Comparison of ENCODE assay signal across 19 mouse cellular contexts in the genomic region with DNA sequence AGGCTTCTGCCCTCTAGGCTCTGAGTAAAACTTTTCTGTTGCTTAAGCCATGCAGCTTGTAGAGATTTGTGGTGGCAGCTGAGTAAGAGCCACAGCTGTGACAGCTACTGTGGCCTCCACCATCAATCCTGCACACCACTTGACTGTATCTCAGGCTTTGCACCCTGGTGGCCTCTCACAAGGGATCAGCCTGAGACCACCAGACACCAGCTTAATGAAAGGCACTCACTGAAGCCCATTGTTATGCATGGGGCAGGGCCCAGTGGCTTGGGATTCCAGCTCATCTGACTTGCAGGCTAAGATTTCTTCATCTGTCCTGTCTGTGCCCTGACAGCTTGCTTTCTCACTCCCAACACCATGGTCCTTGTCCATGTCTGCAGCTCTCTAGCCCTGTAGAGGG.
DNase-seq lines count a peak whose midpoint lies in the region; TF ChIP-seq lines count a peak whose summit lies in the region.
"Had no signal": no experiment of that assay in that cellular context is flagged by ENCODE, and none has a peak within 500 bp of the region (broad histone marks: within the 10 kb centered on the region; RNA-seq: fewer than 3 reads in every experiment).

No protein-coding gene starts in this region.

- H3K36me3 ChIP-seq in heart, adult 2 months (ENCODE audit: control insufficient read depth, insufficient read depth, low read length), result no peaks in the 10 kb centered on the region
- H3K36me3 ChIP-seq: embryonic facial prominence, embryonic 10.5 days; embryonic facial prominence, embryonic 12.5 days; forebrain, embryonic 15.5 days had no signal

- no peak for TF ChIP-seq CTCF in cerebellum, adult 2 months (IDR thresholded peaks at IDR 0.05; ENCODE audit: borderline replicate concordance, insufficient read depth, low read depth, low read length)
- no peak for TF ChIP-seq CTCF in heart, adult 2 months (IDR thresholded peaks at IDR 0.05)

- no peak overlapping the region for H3K9ac ChIP-seq in heart, adult 2 months (ENCODE audit: low read depth, low read length)
- H3K9ac ChIP-seq: embryonic facial prominence, embryonic 12.5 days; forebrain, embryonic 13.5 days; forebrain, embryonic 15.5 days; forebrain, postnatal 0 days had no signal

- no peaks in the 10 kb centered on the region for H3K27me3 ChIP-seq in cerebellum, adult 2 months (ENCODE audit: control insufficient read depth, insufficient read depth, low read length)
- H3K27me3 ChIP-seq in heart, adult 2 months (ENCODE audit: control insufficient read depth, insufficient read depth, low read length), result peaks cover 5% of the 10 kb centered on the region; the same call in 1 of the 2 replicates
- H3K27me3 ChIP-seq: forebrain, embryonic 15.5 days had no signal

- H3K4me3 ChIP-seq in cerebellum, adult 2 months (replicated peaks; ENCODE audit: insufficient read depth, low read depth, low read length), result peak overlapping the region; percentile 16
- H3K4me3 ChIP-seq in heart, adult 2 months, result no peak overlapping the region
- H3K4me3 ChIP-seq: embryonic facial prominence, embryonic 10.5 days; embryonic facial prominence, embryonic 12.5 days; forebrain, embryonic 13.5 days; forebrain, embryonic 15.5 days had no signal

- DNase-seq in cerebellum, adult 2 months, result no peak
- no peak for DNase-seq in cerebellum, postnatal 25 days
- DNase-seq in retina, postnatal 1 day, result peak; percentile 52
- DNase-seq in retina, embryonic 14.5 days (ENCODE audit: low spot score), result no peak
- DNase-seq in ZHBTc4 (ENCODE audit: low read depth, low spot score), result peak; percentile 67
- DNase-seq in heart, adult 2 months, result no peak
- DNase-seq: adrenal gland, adult 2 months; adrenal gland, postnatal 10 days; adrenal gland, postnatal 25 days; B cell, adult 2 months; cerebellum, adult 11-12 months; cerebellum, adult 8-10 months; cerebellum, adult 9-11 months; cerebellum, postnatal 14 days; forebrain, postnatal 0 days had no signal

- TF ChIP-seq POLR2A in cerebellum, adult 2 months (IDR thresholded peaks at IDR 0.05; ENCODE audit: borderline replicate concordance, insufficient read depth, low read length), result no peak
- no peak for TF ChIP-seq POLR2A in heart, adult 2 months (IDR thresholded peaks at IDR 0.05; ENCODE audit: insufficient read depth, low read depth, low read length)

- intact Hi-C loops in heart, adult 2 months (cut with DNase I), result no loop called here

- H3K27ac ChIP-seq in cerebellum, adult 2 months (ENCODE audit: insufficient read depth, low read length), result peak overlapping the region; percentile 5; the same call in 1 of the 2 replicates
- H3K27ac ChIP-seq in heart, adult 2 months, result no peak overlapping the region
- H3K27ac ChIP-seq: embryonic facial prominence, embryonic 10.5 days; embryonic facial prominence, embryonic 12.5 days; forebrain, embryonic 13.5 days; forebrain, embryonic 15.5 days had no signal

- no peaks in the 10 kb centered on the region for H3K79me2 ChIP-seq in heart, adult 2 months (replicated peaks; ENCODE audit: control insufficient read depth, insufficient read depth, low read length)

- no peak for TF ChIP-seq EP300 in heart, adult 2 months (IDR thresholded peaks at IDR 0.05; ENCODE audit: insufficient read depth, low read depth, low read length)

- peaks cover 69% of the 10 kb centered on the region for H3K4me1 ChIP-seq in cerebellum, adult 2 months (ENCODE audit: control insufficient read depth, insufficient read depth, low read length)
- no peaks in the 10 kb centered on the region for H3K4me1 ChIP-seq in heart, adult 2 months (ENCODE audit: control insufficient read depth, insufficient read depth, low read length)

Comparison
In these comparisons a context has a peak if more than half of its experiments do, and no peak if none do; other contexts are left out.
1. DNase-seq: peak in retina, postnatal 1 day (single experiment) and ZHBTc4 (single experiment); none in cerebellum, adult 2 months (0 of 2), cerebellum, postnatal 25 days (0 of 2), retina, embryonic 14.5 days (single experiment) and heart, adult 2 months (0 of 2).